Mouse (Mus musculus) T-cell, adult 2 months (primary cell): Measurements from ENCODE around the gene Tjp1.

Experiments
- DNase-seq: peaks from one replicate; pipeline ENCODE4 v3.0.0; 2022; ENCODE audit warnings: low spot score

The Tjp1 gene

GRCm38 (mm10) chr7:65431018-65431695, 96.4 kb downstream of the Tjp1 start:
- DNase-seq = no peak

- no peak for DNase-seq
These were observed 97.2 kb downstream of the Tjp1 start for GRCm38 (mm10) chr7:65430401-65430800.

- DNase-seq = no peak
These were observed 103.1 kb downstream of the Tjp1 start for GRCm38 (mm10) chr7:65424519-65424918.

GRCm38 (mm10) chr7:65422456-65422855, 105.1 kb downstream of the Tjp1 start:
- DNase-seq = no peak

- no peak for DNase-seq
These were observed 106.1 kb downstream of the Tjp1 start for GRCm38 (mm10) chr7:65421451-65421850.

- no peak for DNase-seq
These were observed 107.7 kb downstream of the Tjp1 start for GRCm38 (mm10) chr7:65419926-65420325.

- no peak for DNase-seq
These were observed 108.6 kb downstream of the Tjp1 start for GRCm38 (mm10) chr7:65419012-65419411.

GRCm38 (mm10) chr7:65418366-65418911, 109.1 kb downstream of the Tjp1 start:
- no peak for DNase-seq

- no peak for DNase-seq
These were observed 110.1 kb downstream of the Tjp1 start for GRCm38 (mm10) chr7:65417231-65418100.

- no peak for DNase-seq
These were observed 111.1 kb downstream of the Tjp1 start for GRCm38 (mm10) chr7:65416506-65416905.

GRCm38 (mm10) chr7:65413946-65414945, 113.3 kb downstream of the Tjp1 start:
- no peak for DNase-seq

- no peak for DNase-seq
These were observed 116.9 kb downstream of the Tjp1 start for GRCm38 (mm10) chr7:65410668-65411067.

GRCm38 (mm10) chr7:65406427-65406826, 121.2 kb downstream of the Tjp1 start:
- DNase-seq = no peak

- DNase-seq = no peak
These were observed 125.1 kb downstream of the Tjp1 start for GRCm38 (mm10) chr7:65402516-65402915.

- DNase-seq = no peak
These were observed 126.0 kb downstream of the Tjp1 start for GRCm38 (mm10) chr7:65401622-65402021.

GRCm38 (mm10) chr7:65395891-65396290, 131.7 kb downstream of the Tjp1 start:
- no peak for DNase-seq

GRCm38 (mm10) chr7:65395166-65395565, 132.4 kb downstream of the Tjp1 start:
- DNase-seq = no peak

- no peak for DNase-seq
These were observed 132.9 kb downstream of the Tjp1 start for GRCm38 (mm10) chr7:65394672-65395071.

- DNase-seq = no peak
These were observed 133.7 kb downstream of the Tjp1 start for GRCm38 (mm10) chr7:65393704-65394452.

- DNase-seq = no peak
These were observed 134.6 kb downstream of the Tjp1 start for GRCm38 (mm10) chr7:65392986-65393385.

- DNase-seq = no peak
These were observed 138.0 kb downstream of the Tjp1 start for GRCm38 (mm10) chr7:65389539-65389938.
